Mouse (Mus musculus) spleen, adult 2 months (tissue): Measurements from ENCODE around the gene H2afj. TPM values are rescaled to one million over a fixed set of nuclear protein-coding genes. Genes with fewer than 3 reads are reported as not detected.
A peak's percentile ranks its signal among the peaks of the same experiment; 100 is the strongest.

ENCODE experiments used
- DNase-seq, 2 experiments: peaks; one replicate each; pipeline versions ENCODE4 v3.0.0 to v3.0.0-alpha.2; 2012 to 2021; ENCODE audit warnings: low spot score in 2 of 2, low read depth in 1 of 2
- H3K27ac ChIP-seq: fragments of 200-500 bp; 2 replicates; pipeline ENCODE4 v1.5.1; 2012; ENCODE audit warnings: low read length, inconsistent platforms; ENCODE audit not compliant: insufficient read depth
- H3K27me3 ChIP-seq: fragments of 200-500 bp; 2 replicates; pipeline ENCODE4 v1.6.1; 2012; ENCODE audit warnings: mild to moderate bottlenecking, moderate library complexity, low read length, inconsistent platforms; ENCODE audit not compliant: control insufficient read depth, insufficient read depth
- H3K36me3 ChIP-seq: fragments of 200-500 bp; 2 replicates; pipeline ENCODE4 v1.6.1; 2012; ENCODE audit warnings: mild to moderate bottlenecking, low read length, inconsistent platforms; ENCODE audit not compliant: control insufficient read depth, insufficient read depth
- H3K4me1 ChIP-seq: fragments of 200-500 bp; 2 replicates; pipeline ENCODE4 v1.6.1; 2011; ENCODE audit warnings: inconsistent platforms; ENCODE audit not compliant: control insufficient read depth, insufficient read depth, insufficient read length
- H3K4me3 ChIP-seq: fragments of 200-500 bp; 2 replicates; pipeline ENCODE4 v1.5.1; 2011; ENCODE audit warnings: mild to moderate bottlenecking, inconsistent platforms; ENCODE audit not compliant: insufficient read depth, insufficient read length; ENCODE audit errors: extremely low read depth
- CTCF ChIP-seq: fragments of 200-500 bp; IDR thresholded peaks from 2 replicates; pipeline ENCODE4 v1.5.1; 2011; ENCODE audit warnings: mild to moderate bottlenecking, inconsistent platforms; ENCODE audit not compliant: insufficient read depth, insufficient read length, insufficient replicate concordance; ENCODE audit errors: extremely low read depth
- POLR2A ChIP-seq: fragments of 200-500 bp; IDR thresholded peaks from 2 replicates; pipeline ENCODE4 v1.6.1; 2011; ENCODE audit warnings: low read depth, low read length, inconsistent platforms
- WGBS: fragments of 180-500 bp; shearing (Covaris S2); methylation state at CpG from one replicate; pipeline ENCODE4 v1.1.7; 2018; 5-methylcytosine and 5-hydroxymethylcytosine counted together
- polyA plus RNA-seq: library from polyadenylated mRNA; depleted of rRNA; stranded (reverse); fragments of >200 nt; gene quantifications from 2 replicates; pipeline ENCODE4 v1.2.3, GENCODE M21; 2012

H2afj gene
- polyA plus RNA-seq, 1 experiment, result 228 TPM

DNA sequence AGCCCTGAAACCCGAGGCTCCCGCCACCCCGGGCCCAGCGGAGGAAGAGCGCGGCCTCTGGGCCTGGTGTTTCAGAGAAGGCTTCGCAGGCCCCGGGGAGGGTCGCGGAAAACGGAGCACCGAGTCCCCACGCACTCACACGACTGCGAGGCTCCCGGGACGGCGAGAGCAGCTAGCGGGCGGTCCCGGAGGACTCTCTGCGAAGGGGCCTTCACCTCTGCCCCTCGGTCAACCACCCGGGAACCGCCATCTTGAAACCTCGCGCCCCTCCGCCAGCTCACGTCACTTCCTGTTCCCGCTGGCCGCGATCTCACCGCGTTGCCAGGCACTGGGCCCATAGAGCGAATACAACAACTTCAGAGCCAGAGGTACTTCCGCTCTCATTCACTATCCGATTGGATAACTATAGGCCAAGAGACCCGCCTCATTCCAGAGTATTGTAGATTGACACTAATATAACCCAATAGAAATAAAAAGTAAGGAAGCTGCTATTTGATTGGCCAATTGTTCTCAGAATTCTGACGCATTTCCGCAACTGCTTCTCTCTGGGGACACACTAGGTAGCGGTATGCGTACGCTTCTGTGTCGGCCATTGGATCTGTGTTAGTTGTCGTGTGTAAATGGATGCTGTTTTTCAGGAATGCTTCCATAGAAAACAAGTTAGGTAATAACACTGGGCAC lies 20.0 kb downstream of the H2afj start, which contains the start of gene Wbp11:
Gene Wbp11, minus strand, starts transcription at position 353 of the 681 bp plus-strand sequence.
- Histone ChIP-seq H3K27me3 (no peaks in the 10 kb centered on the region), H3K27ac (peak within 1 kb of the TSS; percentile 69), H3K36me3 (peaks cover 13% of the 10 kb centered on the region), H3K4me1 (no peaks in the 10 kb centered on the region; the same call in 1 of the 2 replicates), H3K4me3 (peak within 1 kb of the TSS; percentile 86)
- TF ChIP-seq CTCF (no peak), POLR2A (peak; percentile 64)
- peak; percentile 91 to 98 for DNase-seq
- under 1% methylated on average over 45 of the region's 45 CpGs for WGBS

DNA sequence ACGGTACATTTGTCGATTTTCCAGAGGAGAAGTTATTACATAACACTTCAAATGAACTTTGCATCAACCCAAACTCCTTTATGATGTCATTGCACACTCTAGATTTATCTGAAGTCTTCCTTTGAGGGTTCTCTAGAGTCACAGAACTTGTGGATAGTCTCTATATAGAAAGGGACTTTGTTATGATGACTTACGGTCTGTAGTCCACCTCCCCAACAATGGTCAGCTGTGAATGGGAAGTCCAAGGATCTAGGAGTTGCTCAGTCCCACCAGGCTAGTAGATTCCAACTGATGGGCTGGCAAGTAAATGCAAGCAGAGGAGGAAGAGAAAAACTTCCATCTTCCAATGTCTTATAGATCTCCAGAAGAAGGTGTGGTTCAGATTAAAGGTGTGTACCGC lies 20.6 kb downstream of the H2afj start:
- 38% methylated on average over 4 of the region's 4 CpGs for WGBS

GRCm38 (mm10) chr6:136831712-136832111 lies 23.7 kb downstream of the H2afj start:
- TF ChIP-seq CTCF, result no peak
- no peak for TF ChIP-seq POLR2A
- Histone ChIP-seq H3K36me3 (no peaks in the 10 kb centered on the region), H3K27me3 (no peaks in the 10 kb centered on the region), H3K27ac (peak overlapping the region; percentile 19; the same call in 1 of the 2 replicates), H3K4me1 (no peaks in the 10 kb centered on the region; the same call in 1 of the 2 replicates), H3K4me3 (no peak overlapping the region)
- peak in 1 of 2 experiments; percentile 49 for DNase-seq
- WGBS, result 9% methylated on average over 5 of the region's 5 CpGs

More for the DNA sequence above, 20.6 kb downstream of the H2afj start:
- TF ChIP-seq POLR2A (no peak), CTCF (no peak)
- no peak overlapping the region for H3K4me3 ChIP-seq
- H3K27ac ChIP-seq, result no peak overlapping the region
- H3K27me3 ChIP-seq, result no peaks in the 10 kb centered on the region
- DNase-seq, result no peak
- peaks cover 11% of the 10 kb centered on the region for H3K36me3 ChIP-seq
- H3K4me1 ChIP-seq, result no peaks in the 10 kb centered on the region; the same call in 1 of the 2 replicates

DNA sequence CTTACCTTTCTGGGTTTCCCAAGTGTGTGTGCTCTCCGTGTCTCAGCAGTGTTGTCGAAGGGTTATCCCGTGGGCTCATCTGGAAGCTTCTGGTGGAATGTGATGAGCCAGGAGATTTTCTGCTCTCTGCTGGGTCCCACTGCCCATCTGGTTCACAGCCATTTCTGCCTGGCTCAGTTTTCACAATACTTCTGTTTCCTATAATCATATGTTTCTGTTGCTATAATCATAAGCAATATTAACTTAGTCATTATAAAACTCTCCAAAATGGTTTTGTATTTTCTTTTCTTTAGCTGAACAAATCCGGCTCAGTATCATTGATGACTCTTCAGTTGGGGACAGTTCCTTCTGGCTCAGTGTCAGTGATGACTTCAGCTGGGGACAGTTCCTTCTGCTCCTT lies 27.3 kb downstream of the H2afj start, which contains the start of gene Smco3:
Gene Smco3, minus strand, starts transcription at position 101 of the 400 bp plus-strand sequence.
- H3K27ac ChIP-seq, result no peak within 1 kb of the TSS
- no peaks in the 10 kb centered on the region for H3K27me3 ChIP-seq
- H3K4me1 ChIP-seq, result no peaks in the 10 kb centered on the region
- no peak within 1 kb of the TSS for H3K4me3 ChIP-seq
- no peak for TF ChIP-seq CTCF
- no peak for TF ChIP-seq POLR2A
- H3K36me3 ChIP-seq, result no peaks in the 10 kb centered on the region
- 80% methylated on average over 4 of the region's 4 CpGs for WGBS
- DNase-seq, result no peak

DNA sequence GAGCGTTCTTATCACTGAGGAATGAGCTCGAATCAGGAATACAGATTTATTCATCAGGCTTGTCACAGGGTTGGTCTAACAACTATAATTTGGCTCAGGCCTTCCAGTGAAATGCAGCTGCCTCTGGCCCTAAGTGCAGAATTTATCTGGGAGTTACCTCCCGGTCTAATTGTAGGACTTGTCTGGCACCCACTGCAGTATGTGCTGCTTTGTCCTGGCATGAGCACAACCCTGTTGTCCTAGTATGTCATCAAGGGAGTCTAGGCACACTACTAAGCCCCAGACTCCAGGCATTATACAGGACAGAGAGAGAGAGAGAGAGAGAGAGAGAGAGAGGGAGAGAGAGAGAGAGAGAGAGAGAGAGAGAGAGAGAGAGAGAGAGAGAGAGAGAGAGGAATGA lies 29.3 kb downstream of the H2afj start:
- Histone ChIP-seq H3K4me1 (no peaks in the 10 kb centered on the region), H3K36me3 (no peaks in the 10 kb centered on the region), H3K27me3 (no peaks in the 10 kb centered on the region), H3K4me3 (no peak overlapping the region), H3K27ac (no peak overlapping the region)
- no peak for TF ChIP-seq POLR2A
- TF ChIP-seq CTCF, result no peak
- 89% methylated on average over 3 of the region's 3 CpGs for WGBS
- no peak for DNase-seq

GRCm38 (mm10) chr6:136844903-136845302 lies 36.9 kb downstream of the H2afj start:
- WGBS, result 94% methylated on average over 2 of the region's 2 CpGs
- Histone ChIP-seq H3K27me3 (no peaks in the 10 kb centered on the region), H3K36me3 (no peaks in the 10 kb centered on the region), H3K4me1 (no peaks in the 10 kb centered on the region), H3K4me3 (no peak overlapping the region), H3K27ac (no peak overlapping the region)
- TF ChIP-seq POLR2A, result no peak
- TF ChIP-seq CTCF, result no peak
- DNase-seq, result no peak
